Mouse (Mus musculus): ENCODE data around the gene Relb.

- TF ChIP-seq CTCF (IDR thresholded peaks at IDR 0.05; ENCODE audit: insufficient read depth, low read length) (no peak), POLR2A (IDR thresholded peaks at IDR 0.05; ENCODE audit: borderline replicate concordance, extremely low read depth, low read depth, low read length) (no peak)
These were observed 59.6 kb downstream of the Relb start for GRCm38 (mm10) chr7:19569647-19570046.
